Mouse (Mus musculus): ENCODE results near the gene Thg1l. TPM values are rescaled to one million over a fixed set of nuclear protein-coding genes. Genes with fewer than 3 reads are reported as not detected.

Gene Thg1l
- 5.2 TPM for polyA plus RNA-seq (2014; fragmentation: Illumina TruSeq; extraction: RNeasy Lipid Tissue Mini Kit (QIAGEN cat#74804); ENCODE audit: insufficient read depth, low read depth, low replicate concordance)

DNA sequence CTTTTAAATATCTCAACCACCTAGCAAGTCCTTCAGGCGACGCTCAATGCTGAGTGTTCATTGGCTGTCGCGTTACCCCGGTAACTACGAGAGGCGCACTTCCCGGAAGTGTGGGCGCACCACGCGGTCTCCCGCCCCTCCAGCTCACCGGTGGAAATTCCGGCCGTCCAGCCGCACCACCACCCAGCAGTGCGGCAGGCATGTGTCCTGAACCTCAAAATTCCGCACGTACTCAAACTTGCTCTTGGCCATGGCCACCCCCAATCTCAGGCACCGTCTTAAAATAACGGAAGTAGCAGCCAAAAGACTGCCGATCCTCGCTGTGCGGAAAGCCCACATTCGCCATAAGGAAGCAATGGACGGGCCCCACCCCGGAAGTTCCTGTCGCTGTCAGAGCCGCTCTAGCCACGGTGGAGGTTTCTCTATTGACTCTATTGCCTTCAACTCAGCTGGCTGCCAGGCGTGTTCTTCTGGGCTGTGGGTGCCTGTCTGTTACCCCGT, at the start of gene Thg1l:
Thg1l (minus strand) TSS at position 368 of the 501 bp plus-strand sequence.

DNA sequence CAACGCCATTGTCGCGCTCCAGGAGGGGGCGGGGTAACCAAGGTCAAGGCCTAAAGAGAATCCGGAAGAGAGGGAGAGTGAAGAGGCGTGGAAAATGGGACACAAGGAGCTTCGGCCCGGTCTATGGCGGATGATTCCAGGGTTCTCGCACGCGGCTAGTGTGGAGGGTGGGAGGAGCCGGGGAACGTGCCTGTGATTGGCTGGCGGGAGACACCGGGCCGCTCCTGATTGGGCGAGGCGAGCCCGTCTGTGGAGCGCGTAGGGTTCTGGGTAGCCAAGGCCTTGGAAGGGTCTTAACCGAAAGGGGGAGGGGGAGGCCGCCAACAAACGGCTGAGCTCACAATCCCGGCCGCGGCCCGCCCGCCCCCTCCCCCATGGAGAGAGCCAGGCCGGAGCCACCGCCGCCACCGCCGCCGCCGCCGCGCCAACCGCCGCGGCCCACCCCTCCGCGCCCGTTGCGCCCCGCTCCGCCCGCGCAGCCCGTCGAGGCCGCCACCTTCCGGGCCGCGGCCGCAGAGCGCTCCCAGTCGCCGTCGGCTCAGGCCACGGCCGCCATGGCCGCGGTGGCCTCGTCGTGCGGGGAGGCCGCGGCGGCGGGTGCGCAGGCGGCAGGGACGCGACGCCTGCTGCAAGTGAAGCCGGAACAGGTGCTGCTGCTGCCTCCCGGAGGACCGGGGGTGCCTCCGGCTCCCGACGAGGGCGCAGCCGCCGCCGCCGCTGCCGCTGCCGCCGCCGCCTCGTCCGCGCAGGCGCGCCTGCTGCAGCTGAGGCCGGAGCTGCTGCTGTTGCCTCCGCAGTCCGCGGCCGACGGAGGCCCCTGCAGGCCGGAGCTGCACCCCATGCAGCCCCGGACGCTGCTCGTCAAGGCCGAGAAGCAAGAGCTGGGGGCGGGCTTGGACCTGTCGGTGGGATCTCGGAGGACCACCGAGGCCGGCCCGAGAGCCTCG, 24.9 kb upstream of the Thg1l start, which contains the start of gene Sox30:
Sox30 (plus strand) TSS at position 365 of the 947 bp plus-strand sequence.

DNA sequence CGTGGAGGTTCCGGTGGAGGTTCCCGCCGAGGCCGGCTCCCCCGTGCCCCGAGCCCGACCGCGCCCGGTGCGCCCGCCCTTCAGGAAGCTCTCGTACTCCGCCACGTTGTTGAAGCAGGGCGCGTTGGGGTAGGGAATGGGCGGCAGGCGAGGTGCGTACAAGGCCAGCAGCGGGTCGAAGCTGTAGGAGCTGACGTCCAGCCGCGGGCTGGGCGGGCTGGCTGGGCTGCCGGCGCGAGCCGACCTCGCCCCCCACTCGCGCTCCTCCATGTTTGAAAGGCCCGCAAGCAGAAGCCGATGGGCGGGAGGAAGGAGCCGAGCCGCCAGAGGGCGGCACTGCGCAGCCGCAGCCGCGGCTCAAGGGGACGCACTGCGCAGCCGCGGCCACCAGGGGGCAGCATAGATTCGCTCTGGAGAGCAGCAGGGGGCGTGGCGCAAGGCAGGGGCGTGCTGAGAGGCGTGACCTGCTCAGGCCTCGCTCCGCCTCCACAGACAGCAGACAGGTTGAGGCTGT, 10.6 kb downstream of the Thg1l start, which contains the start of gene Lsm11:
Lsm11 (minus strand) TSS at position 293 of the 514 bp plus-strand sequence.

Other genes with a start within 250 kb of the Thg1l start
- 26.7 TPM for gene Clint1, start 103.4 kb downstream of the Thg1l start, polyA plus RNA-seq (2014; fragmentation: Illumina TruSeq; extraction: RNeasy Lipid Tissue Mini Kit (QIAGEN cat#74804); ENCODE audit: insufficient read depth, low read depth, low replicate concordance)
- gene Lsm11, start 10.6 kb downstream of the Thg1l start, polyA plus RNA-seq (2014; fragmentation: Illumina TruSeq; extraction: RNeasy Lipid Tissue Mini Kit (QIAGEN cat#74804); ENCODE audit: insufficient read depth, low read depth, low replicate concordance) = 1.4 TPM
- not detected for gene Sox30, start 24.8 kb upstream of the Thg1l start, polyA plus RNA-seq (2014; fragmentation: Illumina TruSeq; extraction: RNeasy Lipid Tissue Mini Kit (QIAGEN cat#74804); ENCODE audit: insufficient read depth, low read depth, low replicate concordance)
- gene Gm12166, start 96.8 kb upstream of the Thg1l start, polyA plus RNA-seq (2014; fragmentation: Illumina TruSeq; extraction: RNeasy Lipid Tissue Mini Kit (QIAGEN cat#74804); ENCODE audit: insufficient read depth, low read depth, low replicate concordance) = 3.4 TPM
- gene Adam19, start 100.5 kb upstream of the Thg1l start, polyA plus RNA-seq (2014; fragmentation: Illumina TruSeq; extraction: RNeasy Lipid Tissue Mini Kit (QIAGEN cat#74804); ENCODE audit: insufficient read depth, low read depth, low replicate concordance) = 8.2 TPM
- 0.23 TPM for gene Nipal4, start 211.0 kb upstream of the Thg1l start, polyA plus RNA-seq (2014; fragmentation: Illumina TruSeq; extraction: RNeasy Lipid Tissue Mini Kit (QIAGEN cat#74804); ENCODE audit: insufficient read depth, low read depth, low replicate concordance)

All from lung, adult 10 weeks (tissue).